Mouse (Mus musculus) cerebellum, adult 2 months (tissue): ENCODE results near the gene Prdm12.

Source experiments
- CTCF ChIP-seq: fragments of 200-500 bp; IDR thresholded peaks from 2 replicates; pipeline ENCODE4 v1.5.1; 2011; ENCODE audit warnings: low read depth, mild to moderate bottlenecking, control low read depth, low read length, moderate library complexity, borderline replicate concordance; ENCODE audit not compliant: insufficient read depth
- POLR2A ChIP-seq: fragments of 200-500 bp; IDR thresholded peaks from 2 replicates; pipeline ENCODE4 v1.6.1; 2011; ENCODE audit warnings: low read length, control low read depth, borderline replicate concordance; ENCODE audit not compliant: insufficient read depth

DNA sequence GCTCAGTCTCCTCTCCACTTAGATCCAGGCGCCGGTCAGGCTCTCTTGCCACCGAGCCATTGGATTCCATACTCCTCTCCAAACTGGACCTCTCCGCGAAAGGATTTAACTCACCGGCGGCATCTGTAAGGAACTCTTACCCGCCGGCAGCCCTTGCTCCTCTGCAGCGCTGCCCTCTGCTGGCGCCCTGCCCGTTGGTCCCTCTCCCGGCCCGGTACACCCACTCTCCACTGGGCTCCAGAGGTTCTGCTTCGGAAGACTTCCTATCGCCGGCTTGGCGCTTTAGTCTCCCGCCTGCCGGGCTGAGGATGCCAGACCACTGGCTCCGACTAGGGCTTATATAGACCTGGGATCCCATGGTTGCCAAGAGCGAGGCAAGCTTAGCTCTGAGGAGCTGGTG lies 2.0 kb upstream of the Prdm12 start:
- TF ChIP-seq CTCF (no peak), POLR2A (no peak)
